Mouse (Mus musculus) T-helper 1 cell (primary cell): Measurements from ENCODE around the gene Gan.

Experiments used
- in situ Hi-C: fragments of 300-600 bp; cut with MboI, MseI; formaldehyde crosslinking; loops from one replicate; pipeline ENCODE4 v1.15.1; 2025; ENCODE audit warnings: high pct_unique_total_duplicates

The Gan gene

DNA sequence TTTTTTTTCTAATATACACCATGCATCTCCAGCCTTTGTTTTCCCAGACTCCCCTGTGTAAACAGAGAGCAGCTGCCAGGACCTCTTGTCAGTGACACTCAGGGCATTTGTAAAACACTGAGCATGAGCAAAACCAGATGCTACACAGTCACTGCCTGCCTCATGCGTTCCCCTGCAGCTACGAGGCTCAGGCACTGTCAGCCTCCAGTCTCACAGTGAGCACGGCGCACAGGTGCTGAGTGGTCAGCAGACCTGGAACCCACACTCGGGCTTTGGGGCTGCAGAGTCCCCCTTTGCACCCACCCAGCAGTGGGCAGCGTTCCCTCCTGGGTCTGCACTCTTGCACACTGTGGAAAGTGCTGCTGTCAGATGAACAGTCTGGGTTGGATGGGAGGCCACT, 41.7 kb downstream of the Gan start:
- in situ Hi-C loops: no loop called here

DNA sequence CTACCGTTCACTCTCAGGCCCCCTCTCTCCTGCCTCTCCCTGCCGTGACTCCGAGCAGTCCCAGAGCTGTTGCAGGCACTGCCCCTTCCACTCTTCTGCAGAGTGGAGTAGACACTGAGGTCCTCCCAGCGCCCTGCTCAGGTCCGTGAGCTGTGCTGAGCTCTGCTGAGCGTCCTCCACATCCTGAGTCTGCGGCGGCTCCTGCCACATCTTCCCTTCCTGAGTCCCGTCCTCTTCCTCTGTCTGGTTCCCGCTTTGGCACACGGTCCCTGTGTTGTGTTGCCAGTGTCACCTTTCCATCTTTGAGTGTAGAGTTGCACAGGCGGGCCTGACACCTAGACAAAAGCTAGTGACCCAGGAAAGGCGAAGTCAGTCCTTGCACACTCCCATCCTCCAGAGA, 42.4 kb downstream of the Gan start:
- in situ Hi-C loops: no loop called here

DNA sequence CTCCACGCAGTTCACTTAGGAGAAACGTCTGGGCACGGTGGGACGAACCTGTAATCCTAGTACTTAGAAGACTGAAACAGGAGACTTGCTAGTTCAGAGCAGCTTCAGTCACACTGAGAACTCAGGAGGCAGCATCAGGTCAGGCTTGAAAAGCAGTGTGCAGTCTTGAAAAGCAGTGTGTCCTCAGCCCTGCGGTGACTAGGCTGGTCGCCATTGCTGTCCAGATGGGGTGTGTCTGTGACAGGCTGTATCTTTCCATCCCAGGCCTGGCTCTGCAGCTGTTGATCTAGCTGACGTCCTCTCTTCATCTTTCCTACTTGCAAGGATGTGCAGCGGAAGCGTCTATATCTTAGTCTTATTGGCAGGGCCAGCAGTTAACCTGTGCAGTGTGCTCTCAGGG, 42.9 kb downstream of the Gan start:
- in situ Hi-C loops: no loop called here

DNA sequence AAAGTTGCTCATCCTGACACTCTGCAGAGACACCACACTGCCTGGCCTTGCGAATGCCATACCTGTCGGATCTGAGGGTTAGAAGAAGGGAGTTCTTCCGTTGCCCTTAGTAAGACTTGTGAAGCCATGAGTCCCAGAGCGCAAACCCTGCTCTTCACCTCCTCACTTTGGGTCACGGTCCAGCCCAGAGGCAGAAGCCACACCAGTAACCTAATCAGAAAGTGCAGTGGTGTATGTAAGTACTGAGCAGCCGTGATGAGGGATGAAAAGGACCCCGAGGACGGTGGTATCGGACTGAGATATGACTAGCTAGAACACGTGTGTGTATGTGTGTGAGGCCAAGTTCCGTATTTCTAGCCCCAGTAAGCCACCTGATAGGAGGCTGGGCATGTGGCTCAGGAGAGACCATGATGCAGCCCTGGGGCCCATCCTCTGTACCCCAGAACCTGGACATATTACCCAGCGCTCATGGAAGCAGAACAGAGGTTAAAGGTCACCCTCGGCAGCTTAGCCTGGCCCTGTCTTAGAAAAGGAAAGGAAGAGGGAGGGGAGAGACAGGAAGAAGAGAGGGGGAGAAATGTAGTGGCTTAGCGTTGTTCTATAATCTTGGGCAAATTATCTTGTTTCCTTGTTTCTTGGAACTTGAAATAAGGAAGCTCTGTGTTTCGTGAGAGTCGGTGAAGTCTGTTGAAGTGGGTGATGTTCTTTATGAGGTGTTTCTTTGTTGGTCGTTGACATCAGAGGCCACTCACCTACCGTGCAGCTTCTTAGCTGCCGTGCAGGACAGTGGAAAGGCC, 43.5 kb downstream of the Gan start:
- in situ Hi-C loops: no loop called here

DNA sequence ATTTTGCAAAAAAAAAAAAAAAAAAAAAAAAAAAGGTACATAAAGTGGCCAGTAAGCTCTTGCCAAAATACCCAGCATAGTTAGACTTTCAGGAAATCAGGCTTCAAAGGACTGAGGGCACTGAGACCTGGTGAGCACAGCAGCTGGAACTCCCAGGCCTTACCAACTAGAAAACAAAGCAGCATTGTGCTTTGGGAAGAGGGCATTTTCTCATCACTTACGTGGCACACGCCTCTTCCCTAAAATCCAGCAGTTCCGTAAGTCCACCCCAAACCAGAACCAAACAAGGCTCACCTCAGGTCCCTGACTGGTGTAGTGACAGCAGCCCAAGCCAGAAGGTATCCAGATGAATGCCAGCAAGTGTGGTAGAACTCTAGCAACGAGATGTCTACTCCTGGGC, 45.1 kb downstream of the Gan start:
- in situ Hi-C loops: no loop called here

GRCm38 (mm10) chr8:117205884-117206283, 47.9 kb downstream of the Gan start:
- in situ Hi-C loops: no loop called here

DNA sequence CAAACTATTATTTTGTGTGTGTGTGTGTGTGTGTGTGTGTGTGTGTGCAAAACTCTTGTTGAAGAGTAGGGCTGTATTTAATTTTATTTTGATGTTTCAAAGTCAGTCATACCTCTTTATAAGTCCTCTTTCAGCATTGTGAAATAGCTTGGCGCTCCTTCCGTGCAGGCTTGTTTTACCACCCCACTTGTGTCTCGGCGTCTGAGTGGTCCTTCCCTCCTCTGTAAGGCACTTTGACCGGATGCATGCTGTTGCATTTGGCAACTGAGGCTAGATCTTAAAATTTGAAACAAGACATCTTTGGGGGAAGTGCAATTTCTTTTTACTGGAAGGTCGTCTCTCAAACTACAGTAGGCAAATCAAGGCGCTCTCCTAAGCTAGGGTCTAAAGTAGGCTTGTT, 48.7 kb downstream of the Gan start:
- in situ Hi-C loops: no loop called here

- in situ Hi-C loops: no loop called here
These were observed 51.2 kb downstream of the Gan start for GRCm38 (mm10) chr8:117209150-117209549.

DNA sequence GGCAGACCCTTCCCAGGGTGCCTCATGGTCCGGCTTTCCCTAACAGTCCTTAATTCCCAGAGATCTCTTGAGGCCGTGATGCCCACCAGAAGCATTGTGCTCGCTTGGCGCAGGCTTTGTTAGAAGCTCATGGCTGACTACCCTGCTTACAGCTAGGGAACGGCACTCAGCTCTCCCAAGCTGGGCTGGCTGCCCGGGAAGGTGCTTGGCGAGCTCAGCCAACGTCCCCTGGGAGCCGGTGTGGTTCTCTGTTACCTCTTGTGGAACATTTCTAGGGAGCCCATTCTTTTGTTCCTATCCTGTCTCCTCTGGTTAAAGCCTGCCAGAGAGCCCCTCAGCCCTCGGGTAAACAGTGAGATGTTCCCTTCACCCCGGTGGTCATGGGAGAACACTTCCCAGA, 54.2 kb downstream of the Gan start:
- in situ Hi-C loops: loop anchor here (10.0 kb wide), 1 partner anchor 363 kb away; no protein-coding TSS in a partner anchor

GRCm38 (mm10) chr8:117217724-117218123, 59.8 kb downstream of the Gan start:
- in situ Hi-C loops: loop anchor here (10.0 kb wide), 1 partner anchor 357 kb away; no protein-coding TSS in a partner anchor

- in situ Hi-C loops: loop anchor here (5.0 kb wide), 1 partner anchor 250 kb away; no protein-coding TSS in a partner anchor
These were observed 64.5 kb downstream of the Gan start for GRCm38 (mm10) chr8:117222396-117222795.

DNA sequence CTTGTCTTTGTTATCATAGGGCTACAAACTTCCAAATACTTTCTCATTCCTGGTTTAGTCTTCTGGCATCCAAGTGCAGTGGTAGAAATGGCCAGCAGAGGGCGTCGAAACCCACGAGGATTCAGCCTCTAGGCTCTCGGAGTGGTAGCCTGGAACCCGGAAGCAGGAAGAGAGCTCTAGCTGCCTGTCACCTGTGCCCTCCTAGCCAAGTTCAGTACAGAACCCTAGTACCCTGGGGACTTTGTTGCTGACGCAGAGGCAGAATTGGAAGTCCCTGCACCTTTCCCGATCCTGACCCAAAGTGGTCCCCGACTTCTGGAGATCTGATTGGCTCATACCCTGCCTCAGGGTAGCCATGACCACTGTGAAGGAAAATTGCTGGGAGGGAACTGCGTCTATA, 66.7 kb downstream of the Gan start:
- in situ Hi-C loops: loop anchor here (5.0 kb wide), 1 partner anchor 248 kb away; no protein-coding TSS in a partner anchor

- in situ Hi-C loops: no loop called here
These were observed 68.4 kb downstream of the Gan start for GRCm38 (mm10) chr8:117226306-117226705.

- in situ Hi-C loops: no loop called here
These were observed 69.4 kb downstream of the Gan start for GRCm38 (mm10) chr8:117227339-117227738.

GRCm38 (mm10) chr8:117233199-117233598, 75.3 kb downstream of the Gan start:
- in situ Hi-C loops: no loop called here

DNA sequence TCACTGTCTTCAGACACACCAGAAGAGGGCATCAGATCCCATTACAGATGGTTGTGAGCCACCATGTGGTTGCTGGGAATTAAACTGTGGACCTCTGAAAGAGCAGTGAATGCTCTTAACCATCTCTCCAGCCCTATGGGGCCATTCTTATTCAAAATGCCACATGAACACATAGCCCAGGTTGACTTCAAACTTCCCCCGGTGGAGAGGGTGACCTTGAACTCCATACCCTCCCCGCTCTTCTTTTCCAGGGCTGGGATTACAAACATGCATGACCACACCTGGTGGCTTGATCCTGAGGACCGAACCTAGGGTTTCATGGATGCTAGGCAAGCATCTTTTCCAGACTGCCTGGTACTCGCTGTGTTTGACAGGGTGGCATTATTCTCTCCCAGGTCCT, 78.6 kb downstream of the Gan start:
- in situ Hi-C loops: no loop called here

DNA sequence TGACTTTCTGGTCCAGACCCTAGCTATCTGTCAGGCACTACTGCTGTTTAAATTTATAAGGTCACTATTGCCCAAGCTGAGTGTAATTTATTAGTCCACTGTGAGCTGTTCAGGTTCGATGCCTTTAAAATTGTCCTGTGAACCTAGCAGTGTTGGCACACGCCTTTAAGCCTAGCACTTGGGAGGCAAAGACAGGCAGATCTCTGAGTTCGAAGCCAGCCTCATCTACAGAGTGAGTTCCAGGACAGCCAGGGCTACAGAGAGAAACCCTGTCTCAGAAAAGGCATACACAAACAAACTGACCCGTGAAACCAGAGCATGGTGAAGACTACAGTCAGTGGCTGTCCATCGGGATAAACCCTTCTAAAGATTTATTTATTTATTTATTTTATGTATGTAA, 82.4 kb downstream of the Gan start:
- in situ Hi-C loops: no loop called here

- in situ Hi-C loops: no loop called here
These were observed 83.0 kb downstream of the Gan start for GRCm38 (mm10) chr8:117240841-117241494.

- in situ Hi-C loops: no loop called here
These were observed 83.9 kb downstream of the Gan start for GRCm38 (mm10) chr8:117241848-117242247.

GRCm38 (mm10) chr8:117242286-117242685, 84.4 kb downstream of the Gan start:
- in situ Hi-C loops: no loop called here

- in situ Hi-C loops: no loop called here
These were observed 86.7 kb downstream of the Gan start for GRCm38 (mm10) chr8:117244601-117245000.

DNA sequence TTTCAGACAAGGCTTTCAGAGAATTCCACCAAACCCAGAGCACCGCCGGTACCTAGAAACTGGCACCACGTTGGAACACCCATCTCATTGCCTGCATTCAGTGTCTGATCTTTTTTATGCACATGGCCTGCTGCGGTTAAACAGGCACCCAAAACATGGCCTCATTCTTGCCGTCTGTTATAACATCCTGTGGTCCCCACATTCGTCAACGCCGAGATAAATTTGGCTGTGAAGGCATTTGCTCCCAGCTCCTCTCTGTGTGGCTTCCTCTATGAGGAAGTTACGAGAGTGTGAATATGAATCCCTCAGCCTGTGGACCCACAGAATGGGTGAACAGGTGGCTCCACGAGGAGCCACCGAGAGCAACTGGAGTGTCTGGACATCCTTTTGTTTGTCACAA, 90.4 kb downstream of the Gan start:
- in situ Hi-C loops: no loop called here

- in situ Hi-C loops: no loop called here
These were observed 93.2 kb downstream of the Gan start for GRCm38 (mm10) chr8:117251086-117251681.
